Mouse (Mus musculus) liver, embryonic 13.5 days (tissue): ENCODE data around the gene Zfr. TPM values are rescaled to one million over a fixed set of nuclear protein-coding genes. Genes with fewer than 3 reads are reported as not detected.
A peak's percentile ranks its signal among the peaks of the same experiment; 100 is the strongest.
"Not testable (repeated sequence)": the region's sequence is repeated elsewhere in the genome, so short reads cannot be mapped to it uniquely, and the experiment has no call there.

Experiments
- ATAC-seq: fragments of 200-750 bp; cut with Nextera tagmentation; 2 replicates; pipeline ENCODE4 v1.8.0; 2017; ENCODE audit warnings: low read depth, mild to moderate bottlenecking, moderate number of reproducible peaks, moderate library complexity
- DNase-seq: peaks from one replicate; pipeline ENCODE4 v3.0.0; 2022
- H3K27ac ChIP-seq: fragments of 300-500 bp; sonication (generic); 2 replicates; pipeline ENCODE4 v1.5.1; 2015; ENCODE audit warnings: moderate library complexity, mild to moderate bottlenecking, inconsistent platforms
- H3K27me3 ChIP-seq: fragments of 300-500 bp; sonication (generic); 2 replicates; pipeline ENCODE4 v1.6.1; 2015; ENCODE audit warnings: mild to moderate bottlenecking, inconsistent platforms
- H3K36me3 ChIP-seq: fragments of 300-500 bp; sonication (generic); 2 replicates; pipeline ENCODE4 v1.6.1; 2015; ENCODE audit warnings: mild to moderate bottlenecking, inconsistent platforms
- H3K4me1 ChIP-seq: fragments of 300-500 bp; sonication (generic); replicated peaks from 2 replicates; pipeline ENCODE4 v1.6.1; 2015; ENCODE audit warnings: inconsistent platforms
- H3K4me2 ChIP-seq: fragments of 300-500 bp; sonication (generic); 2 replicates; pipeline ENCODE4 v1.6.1; 2015; ENCODE audit warnings: inconsistent platforms, mild to moderate bottlenecking, moderate library complexity
- H3K4me3 ChIP-seq: fragments of 300-500 bp; sonication (generic); replicated peaks from 2 replicates; pipeline ENCODE4 v1.5.1; 2015; ENCODE audit warnings: mild to moderate bottlenecking, inconsistent platforms
- H3K9ac ChIP-seq: fragments of 300-500 bp; sonication (generic); 2 replicates; pipeline ENCODE4 v1.6.1; 2015; ENCODE audit warnings: mild to moderate bottlenecking, inconsistent platforms
- H3K9me3 ChIP-seq: fragments of 300-500 bp; sonication (generic); replicated peaks from 2 replicates; pipeline ENCODE4 v1.6.1; 2016; ENCODE audit warnings: inconsistent platforms
- WGBS: fragments of 180-500 bp; shearing (Covaris S2); methylation state at CpG from one replicate; pipeline ENCODE4 v1.1.7; 2015; ENCODE audit not compliant: insufficient replicate concordance; 5-methylcytosine and 5-hydroxymethylcytosine counted together
- polyA plus RNA-seq: library from polyadenylated mRNA; unstranded; fragments of >200 nt; fragmentation: Nextera tagmentation; extraction: Ambion mirVana; gene quantifications from 2 replicates; pipeline ENCODE4 v1.2.1, GENCODE M21; 2015

Gene Zfr
- polyA plus RNA-seq, 1 experiment from 2014 or later: 42.1 TPM

- Histone ChIP-seq H3K27ac (no peak overlapping the region), H3K4me3 (no peak overlapping the region), H3K36me3 (no peaks in the 10 kb centered on the region), H3K4me1 (peaks cover 45% of the 10 kb centered on the region), H3K4me2 (peak overlapping the region; percentile 10; the same call in 1 of the 2 replicates), H3K9ac (no peak overlapping the region), H3K27me3 (no peaks in the 10 kb centered on the region), H3K9me3 (no peaks in the 10 kb centered on the region)
- DNase-seq (peak; percentile 50), ATAC-seq (no peak)
- 31% methylated on average over 22 of the region's 22 CpGs for WGBS
Observed at GRCm38 (mm10) chr15:12196410-12197191, 79.0 kb downstream of the Zfr start.

- DNase-seq (no peak), ATAC-seq (no peak)
- Histone ChIP-seq H3K4me2 (no peak overlapping the region), H3K27ac (no peak overlapping the region), H3K9me3 (no peaks in the 10 kb centered on the region), H3K9ac (no peak overlapping the region), H3K27me3 (no peaks in the 10 kb centered on the region), H3K4me1 (peaks cover 50% of the 10 kb centered on the region), H3K4me3 (no peak overlapping the region), H3K36me3 (no peaks in the 10 kb centered on the region)
- 71% methylated on average over 6 of the region's 6 CpGs for WGBS
Observed at GRCm38 (mm10) chr15:12197361-12197760, 79.7 kb downstream of the Zfr start.

- 85% methylated on average over 7 of the region's 7 CpGs for WGBS
Observed at GRCm38 (mm10) chr15:12200021-12200420, 82.4 kb downstream of the Zfr start.

GRCm38 (mm10) chr15:12201856-12202255, 84.2 kb downstream of the Zfr start:
- Histone ChIP-seq H3K27me3 (no peaks in the 10 kb centered on the region), H3K4me3 (no peak overlapping the region), H3K9ac (0 out of 2 replicates have a peak overlapping the region, but pooled peaks have one; percentile 13), H3K4me2 (no peak overlapping the region), H3K27ac (no peak overlapping the region), H3K36me3 (no peaks in the 10 kb centered on the region), H3K4me1 (peaks cover 39% of the 10 kb centered on the region), H3K9me3 (no peaks in the 10 kb centered on the region)
- no peak for DNase-seq
- ATAC-seq: no peak

More at GRCm38 (mm10) chr15:12200021-12200420, 82.4 kb downstream of the Zfr start:
- H3K36me3 ChIP-seq: no peaks in the 10 kb centered on the region
- no peak for ATAC-seq
- H3K4me2 ChIP-seq: no peak overlapping the region
- no peak overlapping the region for H3K4me3 ChIP-seq
- DNase-seq: no peak
- peaks cover 41% of the 10 kb centered on the region for H3K4me1 ChIP-seq
- no peak overlapping the region for H3K27ac ChIP-seq
- no peaks in the 10 kb centered on the region for H3K27me3 ChIP-seq
- H3K9ac ChIP-seq: no peak overlapping the region
- no peaks in the 10 kb centered on the region for H3K9me3 ChIP-seq

GRCm38 (mm10) chr15:12202456-12202855, 84.8 kb downstream of the Zfr start:
- H3K4me1 ChIP-seq: peaks cover 41% of the 10 kb centered on the region
- H3K4me2 ChIP-seq: no peak overlapping the region
- H3K4me3 ChIP-seq: no peak overlapping the region
- H3K27ac ChIP-seq: peak overlapping the region; percentile 36; the same call in 1 of the 2 replicates
- H3K36me3 ChIP-seq: no peaks in the 10 kb centered on the region
- ATAC-seq (no peak), DNase-seq (no peak)
- H3K9me3 ChIP-seq: no peaks in the 10 kb centered on the region
- H3K27me3 ChIP-seq: no peaks in the 10 kb centered on the region
- 76% methylated on average over 3 of the region's 3 CpGs for WGBS
- H3K9ac ChIP-seq: peak overlapping the region; percentile 13; the same call in 1 of the 2 replicates

- ATAC-seq, H3K36me3 ChIP-seq, H3K9ac ChIP-seq, H3K4me3 ChIP-seq, DNase-seq, H3K9me3 ChIP-seq, H3K27me3 ChIP-seq: not testable (repeated sequence)
- 61% methylated on average over 5 of the region's 5 CpGs for WGBS
- H3K27ac ChIP-seq: 0 out of 2 replicates have a peak overlapping the region, but pooled peaks have one; percentile 95
- peaks cover 47% of the 10 kb centered on the region for H3K4me1 ChIP-seq
- H3K4me2 ChIP-seq: peak overlapping the region; percentile 76; the same call in 1 of the 2 replicates
Observed at GRCm38 (mm10) chr15:12203008-12203407, 85.4 kb downstream of the Zfr start.

GRCm38 (mm10) chr15:12203512-12204318, 86.1 kb downstream of the Zfr start:
- ATAC-seq (no peak), DNase-seq (no peak)
- Histone ChIP-seq H3K9ac (peak overlapping the region; percentile 70), H3K4me3 (peak overlapping the region; percentile 60), H3K9me3 (no peaks in the 10 kb centered on the region), H3K36me3 (no peaks in the 10 kb centered on the region), H3K27me3 (no peaks in the 10 kb centered on the region), H3K27ac (peak overlapping the region; percentile 95), H3K4me1 (peaks cover 54% of the 10 kb centered on the region), H3K4me2 (peak overlapping the region; percentile 76)
- WGBS: 38% methylated on average over 10 of the region's 10 CpGs

- DNase-seq (peak; percentile 100), ATAC-seq (peak; percentile 93)
- 1% methylated on average over 56 of the region's 58 CpGs for WGBS
- H3K4me2 ChIP-seq: peak within 1 kb of the TSS; percentile 87
- H3K27me3 ChIP-seq: no peaks in the 10 kb centered on the region
- peaks cover 62% of the 10 kb centered on the region for H3K4me1 ChIP-seq
- no peaks in the 10 kb centered on the region for H3K9me3 ChIP-seq
- peak within 1 kb of the TSS; percentile 86 for H3K4me3 ChIP-seq
- peak within 1 kb of the TSS; percentile 98 for H3K9ac ChIP-seq
- no peaks in the 10 kb centered on the region for H3K36me3 ChIP-seq
- peak within 1 kb of the TSS; percentile 95 for H3K27ac ChIP-seq
Observed at GRCm38 (mm10) chr15:12204319-12205159, 86.9 kb downstream of the Zfr start, which contains the start of gene Mtmr12. Gene Mtmr12 (plus strand): TSS chr15:12205028.

- DNase-seq: no peak
Observed at GRCm38 (mm10) chr15:12205160-12205901, 87.7 kb downstream of the Zfr start.

GRCm38 (mm10) chr15:12205902-12206645, 88.4 kb downstream of the Zfr start:
- H3K27ac ChIP-seq: peak overlapping the region; percentile 93
- peak overlapping the region; percentile 98 for H3K9ac ChIP-seq
- H3K36me3 ChIP-seq: no peaks in the 10 kb centered on the region
- H3K4me3 ChIP-seq: peak overlapping the region; percentile 86
- ATAC-seq (no peak), DNase-seq (no peak)
- peaks cover 77% of the 10 kb centered on the region for H3K4me1 ChIP-seq
- H3K9me3 ChIP-seq: no peaks in the 10 kb centered on the region
- 22% methylated on average over 14 of the region's 14 CpGs for WGBS
- H3K4me2 ChIP-seq: peak overlapping the region; percentile 87
- H3K27me3 ChIP-seq: no peaks in the 10 kb centered on the region

More at GRCm38 (mm10) chr15:12205160-12205901, 87.7 kb downstream of the Zfr start:
- ATAC-seq: peak; percentile 78
- peak overlapping the region; percentile 93 for H3K27ac ChIP-seq
- no peaks in the 10 kb centered on the region for H3K9me3 ChIP-seq
- WGBS: under 1% methylated on average over 64 of the region's 73 CpGs
- H3K4me1 ChIP-seq: peaks cover 70% of the 10 kb centered on the region
- peak overlapping the region; percentile 86 for H3K4me3 ChIP-seq
- peak overlapping the region; percentile 87 for H3K4me2 ChIP-seq
- H3K9ac ChIP-seq: peak overlapping the region; percentile 98
- H3K36me3 ChIP-seq: no peaks in the 10 kb centered on the region
- no peaks in the 10 kb centered on the region for H3K27me3 ChIP-seq
